Mouse (Mus musculus): ENCODE measurements around the gene Adk. TPM values are rescaled to one million over a fixed set of nuclear protein-coding genes. Genes with fewer than 3 reads are reported as not detected.
A peak's percentile ranks its signal among the peaks of the same experiment; 100 is the strongest.

The Adk gene
- total RNA-seq, 1 experiment from 2014 or later = 7.4 TPM

GRCm38 (mm10) chr14:21127215-21127614 is 74.8 kb downstream of the Adk start:
- no peak for ATAC-seq (ENCODE audit: extremely low read depth, insufficient number of reproducible peaks, low FRiP score, poor library complexity, severe bottlenecking)

- ATAC-seq (ENCODE audit: extremely low read depth, insufficient number of reproducible peaks, low FRiP score, poor library complexity, severe bottlenecking) = peak; percentile 79
Measured at GRCm38 (mm10) chr14:21136906-21137305, 84.5 kb downstream of the Adk start.

GRCm38 (mm10) chr14:21142603-21143002 is 90.2 kb downstream of the Adk start:
- ATAC-seq (ENCODE audit: extremely low read depth, insufficient number of reproducible peaks, low FRiP score, poor library complexity, severe bottlenecking) = no peak

GRCm38 (mm10) chr14:21143406-21144115 is 91.2 kb downstream of the Adk start:
- ATAC-seq (ENCODE audit: extremely low read depth, insufficient number of reproducible peaks, low FRiP score, poor library complexity, severe bottlenecking) = 0 out of 2 replicates have a peak, but pooled peaks have one; percentile 26

- no peak for ATAC-seq (ENCODE audit: extremely low read depth, insufficient number of reproducible peaks, low FRiP score, poor library complexity, severe bottlenecking)
Measured at GRCm38 (mm10) chr14:21147171-21147570, 94.8 kb downstream of the Adk start.

- ATAC-seq (ENCODE audit: extremely low read depth, insufficient number of reproducible peaks, low FRiP score, poor library complexity, severe bottlenecking) = no peak
Measured at GRCm38 (mm10) chr14:21150301-21150700, 97.9 kb downstream of the Adk start.

GRCm38 (mm10) chr14:21152055-21152454 is 99.7 kb downstream of the Adk start:
- ATAC-seq (ENCODE audit: extremely low read depth, insufficient number of reproducible peaks, low FRiP score, poor library complexity, severe bottlenecking) = no peak

- ATAC-seq (ENCODE audit: extremely low read depth, insufficient number of reproducible peaks, low FRiP score, poor library complexity, severe bottlenecking) = no peak
Measured at GRCm38 (mm10) chr14:21165706-21166105, 113.3 kb downstream of the Adk start.

- ATAC-seq (ENCODE audit: extremely low read depth, insufficient number of reproducible peaks, low FRiP score, poor library complexity, severe bottlenecking) = no peak
Measured at GRCm38 (mm10) chr14:21166114-21166513, 113.7 kb downstream of the Adk start.

GRCm38 (mm10) chr14:21173973-21174745 is 121.8 kb downstream of the Adk start:
- no peak for ATAC-seq (ENCODE audit: extremely low read depth, insufficient number of reproducible peaks, low FRiP score, poor library complexity, severe bottlenecking)

- no peak for ATAC-seq (ENCODE audit: extremely low read depth, insufficient number of reproducible peaks, low FRiP score, poor library complexity, severe bottlenecking)
Measured at GRCm38 (mm10) chr14:21174804-21175203, 122.4 kb downstream of the Adk start.

GRCm38 (mm10) chr14:21177781-21178180 is 125.4 kb downstream of the Adk start:
- ATAC-seq (ENCODE audit: extremely low read depth, insufficient number of reproducible peaks, low FRiP score, poor library complexity, severe bottlenecking) = no peak

GRCm38 (mm10) chr14:21178356-21178755 is 126.0 kb downstream of the Adk start:
- no peak for ATAC-seq (ENCODE audit: extremely low read depth, insufficient number of reproducible peaks, low FRiP score, poor library complexity, severe bottlenecking)

GRCm38 (mm10) chr14:21181053-21181452 is 128.7 kb downstream of the Adk start:
- ATAC-seq (ENCODE audit: extremely low read depth, insufficient number of reproducible peaks, low FRiP score, poor library complexity, severe bottlenecking) = no peak

- no peak for ATAC-seq (ENCODE audit: extremely low read depth, insufficient number of reproducible peaks, low FRiP score, poor library complexity, severe bottlenecking)
Measured at GRCm38 (mm10) chr14:21191966-21192365, 139.6 kb downstream of the Adk start.

- ATAC-seq (ENCODE audit: extremely low read depth, insufficient number of reproducible peaks, low FRiP score, poor library complexity, severe bottlenecking) = no peak
Measured at GRCm38 (mm10) chr14:21192749-21193148, 140.4 kb downstream of the Adk start.

- ATAC-seq (ENCODE audit: extremely low read depth, insufficient number of reproducible peaks, low FRiP score, poor library complexity, severe bottlenecking) = 0 out of 2 replicates have a peak, but pooled peaks have one; percentile 6
Measured at GRCm38 (mm10) chr14:21194336-21194735, 142.0 kb downstream of the Adk start.

- no peak for ATAC-seq (ENCODE audit: extremely low read depth, insufficient number of reproducible peaks, low FRiP score, poor library complexity, severe bottlenecking)
Measured at GRCm38 (mm10) chr14:21200850-21201249, 148.5 kb downstream of the Adk start.

- no peak for ATAC-seq (ENCODE audit: extremely low read depth, insufficient number of reproducible peaks, low FRiP score, poor library complexity, severe bottlenecking)
Measured at GRCm38 (mm10) chr14:21206472-21206871, 154.1 kb downstream of the Adk start.

GRCm38 (mm10) chr14:21221574-21222138 is 169.3 kb downstream of the Adk start:
- no peak for ATAC-seq (ENCODE audit: extremely low read depth, insufficient number of reproducible peaks, low FRiP score, poor library complexity, severe bottlenecking)

All from neutrophil, adult 5-6 weeks (primary cell).